Mouse (Mus musculus) midbrain, postnatal 0 days (tissue): ENCODE data around the gene Prpf19. TPM values are rescaled to one million over a fixed set of nuclear protein-coding genes. Genes with fewer than 3 reads are reported as not detected.

Experiments used
- ATAC-seq: fragments of 200-750 bp; cut with Nextera tagmentation; 2 replicates; pipeline ENCODE4 v1.8.0; 2017; ENCODE audit warnings: moderate number of reproducible peaks, mild to moderate bottlenecking, moderate TSS enrichment, moderate library complexity; ENCODE audit not compliant: low FRiP score
- DNase-seq: peaks from one replicate; pipeline ENCODE4 v3.0.0-alpha.2; 2015; ENCODE audit warnings: low spot score
- H3K27ac ChIP-seq: fragments of 300-500 bp; sonication (generic); 2 replicates; pipeline ENCODE4 v1.5.1; 2014; ENCODE audit warnings: low read depth, mild to moderate bottlenecking, low read length, mixed read lengths
- H3K27me3 ChIP-seq: fragments of 300-500 bp; sonication (generic); 2 replicates; pipeline ENCODE4 v1.6.1; 2014; ENCODE audit warnings: low read length, control low read depth, mixed read lengths; ENCODE audit not compliant: insufficient read depth
- H3K36me3 ChIP-seq: fragments of 300-500 bp; sonication (generic); 2 replicates; pipeline ENCODE4 v1.6.1; 2014; ENCODE audit warnings: low read length, control low read depth, mixed read lengths; ENCODE audit not compliant: insufficient read depth
- H3K4me1 ChIP-seq: fragments of 300-500 bp; sonication (generic); 2 replicates; pipeline ENCODE4 v1.6.1; 2014; ENCODE audit warnings: mild to moderate bottlenecking, control low read depth, antibody characterized with exemption, low read length, mixed read lengths; ENCODE audit not compliant: insufficient read depth
- H3K4me2 ChIP-seq: fragments of 300-500 bp; sonication (generic); 2 replicates; pipeline ENCODE4 v1.6.1; 2014; ENCODE audit warnings: low read depth, mild to moderate bottlenecking, low read length, mixed read lengths; ENCODE audit not compliant: poor library complexity, severe bottlenecking
- H3K4me3 ChIP-seq: fragments of 300-500 bp; sonication (generic); 2 replicates; pipeline ENCODE4 v1.5.1; 2014; ENCODE audit warnings: low read depth, mild to moderate bottlenecking, low read length, moderate library complexity
- H3K9ac ChIP-seq: fragments of 300-500 bp; sonication (generic); replicated peaks from 2 replicates; pipeline ENCODE4 v1.6.1; 2014; ENCODE audit warnings: mild to moderate bottlenecking, low read length, moderate library complexity, mixed read lengths; ENCODE audit not compliant: poor library complexity, severe bottlenecking
- H3K9me3 ChIP-seq: fragments of 300-500 bp; sonication (generic); 2 replicates; pipeline ENCODE4 v1.6.1; 2016; ENCODE audit warnings: low read length, control low read depth
- CTCF ChIP-seq: IDR thresholded peaks from 2 replicates; pipeline ENCODE4 v1.5.1; 2016; ENCODE audit warnings: antibody characterized with exemption, mild to moderate bottlenecking
- WGBS: fragments of 180-500 bp; shearing (Covaris S2); extraction: QIAGEN DNeasy Blood & Tissue Kit; methylation state at CpG from one replicate; pipeline ENCODE4 v1.1.7; 2014; 5-methylcytosine and 5-hydroxymethylcytosine counted together
- polyA plus RNA-seq: library from polyadenylated mRNA; unstranded; fragments of >200 nt; fragmentation: Nextera tagmentation; extraction: Ambion mirVana; gene quantifications from 2 replicates; pipeline ENCODE4 v1.2.1, GENCODE M21; 2015
- total RNA-seq: library from RNA; depleted of rRNA; stranded (reverse); fragments of >200 nt; gene quantifications from 2 replicates; pipeline ENCODE4 v1.2.3, GENCODE M21; 2014; rRNA removed

The Prpf19 gene
- total and polyA plus RNA-seq, 2 experiments from 2014 or later: 38.1 to 298 TPM

DNA sequence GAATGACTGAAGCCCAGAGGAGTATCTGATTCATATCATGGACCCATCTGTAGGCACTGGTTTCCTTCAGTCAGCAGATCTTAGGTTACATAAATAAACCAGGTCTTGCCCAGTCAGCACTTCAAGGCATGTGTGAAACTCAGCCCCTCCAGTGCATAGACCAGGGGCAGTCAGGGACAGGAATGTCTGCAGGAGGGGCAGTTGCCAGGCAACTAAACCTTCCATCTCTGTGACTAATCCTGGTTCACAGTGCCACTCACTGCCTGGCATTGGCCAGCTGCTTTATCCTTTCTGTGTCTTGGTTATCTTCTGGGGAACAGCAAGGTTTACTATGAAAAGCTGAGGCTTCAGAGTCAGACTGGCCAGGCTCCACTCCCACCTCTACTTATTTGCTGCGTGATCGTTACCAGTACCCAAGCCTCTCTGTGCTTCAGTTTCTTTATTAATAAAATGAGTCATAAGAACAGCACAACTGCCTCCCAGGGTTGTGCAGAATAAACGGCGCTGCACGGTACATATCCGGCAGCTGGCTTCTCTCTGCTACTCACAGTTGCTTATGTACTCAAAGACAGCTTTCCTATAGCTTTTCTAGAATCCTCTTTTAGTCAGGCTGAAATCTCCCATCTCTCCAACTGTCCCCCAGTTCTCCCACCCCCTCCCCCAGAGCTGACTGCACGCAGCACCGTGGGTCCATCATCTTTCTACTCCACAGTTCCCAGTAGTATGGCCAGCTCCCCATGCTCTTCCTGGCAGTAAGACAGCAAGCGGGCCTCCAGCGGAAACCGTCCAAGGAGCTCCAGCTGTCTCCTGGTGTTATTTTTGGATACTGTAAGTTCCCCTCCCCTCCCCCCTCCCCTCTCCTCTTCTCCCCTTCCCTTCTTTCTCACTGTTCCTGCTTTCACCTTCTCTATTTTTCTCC is 57.2 kb downstream of the Prpf19 start:
- Histone ChIP-seq H3K4me2 (no peak overlapping the region), H3K4me3 (no peak overlapping the region), H3K36me3 (no peaks in the 10 kb centered on the region), H3K4me1 (peaks cover 9% of the 10 kb centered on the region; the same call in 1 of the 2 replicates), H3K9ac (no peak overlapping the region), H3K27me3 (no peaks in the 10 kb centered on the region), H3K9me3 (no peaks in the 10 kb centered on the region), H3K27ac (0 out of 2 replicates have a peak overlapping the region, but pooled peaks have one; percentile 26)
- ATAC-seq (no peak), DNase-seq (peak; percentile 50)
- WGBS: 36% methylated on average over 11 of the region's 11 CpGs
- no peak for TF ChIP-seq CTCF

Other genes starting within 250 kb of the Prpf19 start
- gene Pga5, start 217.2 kb upstream of the Prpf19 start, total RNA-seq: not detected in 2 replicates
- gene Pga5, start 217.2 kb upstream of the Prpf19 start, polyA plus RNA-seq: not detected in 2 replicates
- 17.5 and 22.4 TPM in 2 replicates for gene Vps37c, start 206.5 kb upstream of the Prpf19 start, total RNA-seq
- 22.9 and 28.0 TPM in 2 replicates for gene Vps37c, start 206.5 kb upstream of the Prpf19 start, polyA plus RNA-seq
- 0.55 and 0.85 TPM in 2 replicates for gene Cd5, start 156.2 kb upstream of the Prpf19 start, total RNA-seq
- 0.50 and 0.53 TPM in 2 replicates for gene Cd5, start 156.2 kb upstream of the Prpf19 start, polyA plus RNA-seq
- not detected in 2 replicates for gene Cd6, start 65.2 kb upstream of the Prpf19 start, total RNA-seq
- 0.22 TPM in 1 of 2 replicates, not detected in the other for gene Cd6, start 65.2 kb upstream of the Prpf19 start, polyA plus RNA-seq
- 1.3 and 1.7 TPM in 2 replicates for gene Slc15a3, start 55.5 kb upstream of the Prpf19 start, total RNA-seq
- 0.33 and 0.56 TPM in 2 replicates for gene Slc15a3, start 55.5 kb upstream of the Prpf19 start, polyA plus RNA-seq
- gene Tmem132a, start 25.3 kb upstream of the Prpf19 start, total RNA-seq: 403 and 429 TPM in 2 replicates
- 207 and 213 TPM in 2 replicates for gene Tmem132a, start 25.3 kb upstream of the Prpf19 start, polyA plus RNA-seq
- 21.3 and 22.9 TPM in 2 replicates for gene Tmem109, start 13.2 kb upstream of the Prpf19 start, total RNA-seq
- 39.2 and 39.3 TPM in 2 replicates for gene Tmem109, start 13.2 kb upstream of the Prpf19 start, polyA plus RNA-seq
- gene Zp1, start 25.4 kb downstream of the Prpf19 start, total RNA-seq: 0.14 and 0.82 TPM in 2 replicates
- 0.98 and 1.4 TPM in 2 replicates for gene Zp1, start 25.4 kb downstream of the Prpf19 start, polyA plus RNA-seq
- 1.0 and 1.4 TPM in 2 replicates for gene Ptgdr2, start 41.9 kb downstream of the Prpf19 start, total RNA-seq
- 0.09 and 0.16 TPM in 2 replicates for gene Ptgdr2, start 41.9 kb downstream of the Prpf19 start, polyA plus RNA-seq
- 6.5 and 6.7 TPM in 2 replicates for gene Ccdc86, start 54.0 kb downstream of the Prpf19 start, total RNA-seq
- 13.1 and 13.5 TPM in 2 replicates for gene Ccdc86, start 54.0 kb downstream of the Prpf19 start, polyA plus RNA-seq
- gene Ms4a10, start 79.4 kb downstream of the Prpf19 start, total RNA-seq: not detected in 2 replicates
- not detected in 2 replicates for gene Ms4a10, start 79.4 kb downstream of the Prpf19 start, polyA plus RNA-seq
- gene Ms4a15, start 98.0 kb downstream of the Prpf19 start, total RNA-seq: not detected in 2 replicates
- 0.09 TPM in 1 of 2 replicates, not detected in the other for gene Ms4a15, start 98.0 kb downstream of the Prpf19 start, polyA plus RNA-seq
- not detected in 2 replicates for gene Ms4a18, start 122.8 kb downstream of the Prpf19 start, total RNA-seq
- not detected in 2 replicates for gene Ms4a18, start 122.8 kb downstream of the Prpf19 start, polyA plus RNA-seq
- not detected in 2 replicates for gene Ms4a8a, start 185.9 kb downstream of the Prpf19 start, total RNA-seq
- not detected in 2 replicates for gene Ms4a8a, start 185.9 kb downstream of the Prpf19 start, polyA plus RNA-seq
- not detected in 2 replicates for gene 1700017D01Rik, start 235.6 kb downstream of the Prpf19 start, total RNA-seq
- not detected in 2 replicates for gene 1700017D01Rik, start 235.6 kb downstream of the Prpf19 start, polyA plus RNA-seq